Mouse (Mus musculus) stomach, embryonic 15.5 days (tissue): ENCODE data around the gene Gp5. TPM values are rescaled to one million over a fixed set of nuclear protein-coding genes. Genes with fewer than 3 reads are reported as not detected.
A peak's percentile ranks its signal among the peaks of the same experiment; 100 is the strongest.

Experiments used
- ATAC-seq: fragments of 200-750 bp; cut with Nextera tagmentation; 2 replicates; pipeline ENCODE4 v1.8.0; 2017; ENCODE audit warnings: low read depth, moderate number of reproducible peaks, moderate TSS enrichment; ENCODE audit not compliant: insufficient read depth, low FRiP score
- H3K27ac ChIP-seq: fragments of 300-500 bp; sonication (generic); 2 replicates; pipeline ENCODE4 v1.5.1; 2015; ENCODE audit warnings: mild to moderate bottlenecking, inconsistent platforms
- H3K27me3 ChIP-seq: fragments of 300-500 bp; sonication (generic); replicated peaks from 2 replicates; pipeline ENCODE4 v1.6.1; 2015; ENCODE audit warnings: inconsistent platforms
- H3K36me3 ChIP-seq: fragments of 300-500 bp; sonication (generic); 2 replicates; pipeline ENCODE4 v1.6.1; 2015; ENCODE audit warnings: inconsistent platforms
- H3K4me1 ChIP-seq: fragments of 300-500 bp; sonication (generic); 2 replicates; pipeline ENCODE4 v1.6.1; 2015; ENCODE audit warnings: inconsistent platforms
- H3K4me2 ChIP-seq: fragments of 300-500 bp; sonication (generic); 2 replicates; pipeline ENCODE4 v1.6.1; 2015; ENCODE audit warnings: mild to moderate bottlenecking, inconsistent platforms
- H3K4me3 ChIP-seq: fragments of 300-500 bp; sonication (generic); replicated peaks from 2 replicates; pipeline ENCODE4 v1.5.1; 2015; ENCODE audit warnings: inconsistent platforms
- H3K9ac ChIP-seq: fragments of 300-500 bp; sonication (generic); 2 replicates; pipeline ENCODE4 v1.6.1; 2015; ENCODE audit warnings: inconsistent platforms
- H3K9me3 ChIP-seq: fragments of 300-500 bp; sonication (generic); 2 replicates; pipeline ENCODE4 v1.6.1; 2016; ENCODE audit warnings: inconsistent platforms
- WGBS: fragments of 180-500 bp; shearing (Covaris S2); methylation state at CpG from one replicate; pipeline ENCODE4 v1.1.7; 2015; 5-methylcytosine and 5-hydroxymethylcytosine counted together
- polyA plus RNA-seq: library from polyadenylated mRNA; unstranded; fragments of >200 nt; fragmentation: Nextera tagmentation; extraction: Ambion mirVana; gene quantifications from 2 replicates; pipeline ENCODE4 v1.2.1, GENCODE M21; 2015

Gene Gp5
- polyA plus RNA-seq, 1 experiment from 2014 or later, result 0.89 TPM

DNA sequence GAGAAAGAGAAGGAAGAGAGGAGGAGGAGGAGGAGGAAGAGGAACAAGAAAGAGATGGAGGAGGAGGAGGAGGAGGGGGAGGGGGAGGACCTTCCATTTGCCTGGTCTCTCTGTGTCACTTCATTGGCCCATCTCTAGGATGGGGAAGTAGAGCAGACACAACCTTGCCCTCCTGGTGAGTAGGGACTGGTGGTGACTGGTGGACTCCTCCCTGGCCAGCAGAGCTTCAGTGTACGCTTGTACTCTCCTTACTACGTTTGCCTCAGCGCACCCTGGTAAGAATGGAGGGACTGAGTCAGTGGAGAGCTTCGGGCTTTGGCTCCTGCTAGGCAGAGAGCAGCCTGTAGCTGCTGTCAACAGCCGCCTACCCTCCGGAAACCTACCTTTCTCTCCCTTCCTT is 7.9 kb downstream of the Gp5 start:
- H3K9me3 ChIP-seq, result no peaks in the 10 kb centered on the region
- H3K4me1 ChIP-seq, result no peaks in the 10 kb centered on the region
- no peak overlapping the region for H3K9ac ChIP-seq
- H3K27ac ChIP-seq, result no peak overlapping the region
- no peak for ATAC-seq
- WGBS, result 85% methylated on average over 6 of the region's 6 CpGs
- H3K27me3 ChIP-seq, result peaks cover 8% of the 10 kb centered on the region
- no peaks in the 10 kb centered on the region for H3K36me3 ChIP-seq
- H3K4me3 ChIP-seq, result no peak overlapping the region
- no peak overlapping the region for H3K4me2 ChIP-seq

DNA sequence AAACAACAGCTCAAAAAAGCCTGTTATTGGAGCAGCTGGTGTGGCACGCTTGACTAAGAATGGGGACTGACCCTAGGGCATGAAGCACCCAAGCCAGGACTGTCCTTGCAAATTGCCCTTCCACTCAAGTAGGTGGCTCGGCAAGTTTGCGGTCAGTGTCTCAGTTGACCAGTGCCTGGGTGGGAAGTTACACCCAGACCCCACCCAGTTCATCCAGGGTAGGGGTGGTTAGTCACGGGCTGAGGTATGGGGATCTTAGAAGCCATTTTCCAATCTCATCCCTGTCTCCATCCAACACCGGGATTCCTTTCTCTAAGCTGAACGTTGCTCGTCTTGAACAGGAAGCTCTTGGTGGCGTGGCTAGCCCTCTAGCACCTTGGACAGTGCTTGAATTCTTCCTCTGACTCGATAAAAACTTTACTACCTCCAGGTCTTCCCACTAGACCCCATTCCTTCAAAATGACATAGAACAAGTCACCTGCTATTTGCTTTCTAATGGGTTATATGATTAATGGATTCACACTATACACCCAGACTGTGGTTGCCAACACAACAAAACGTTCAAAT is 10.8 kb downstream of the Gp5 start:
- Histone ChIP-seq H3K27ac (no peak overlapping the region), H3K9me3 (no peaks in the 10 kb centered on the region), H3K4me2 (no peak overlapping the region), H3K4me3 (no peak overlapping the region), H3K9ac (no peak overlapping the region), H3K27me3 (no peaks in the 10 kb centered on the region), H3K36me3 (no peaks in the 10 kb centered on the region), H3K4me1 (no peaks in the 10 kb centered on the region)
- no peak for ATAC-seq
- WGBS, result 64% methylated on average over 10 of the region's 10 CpGs

DNA sequence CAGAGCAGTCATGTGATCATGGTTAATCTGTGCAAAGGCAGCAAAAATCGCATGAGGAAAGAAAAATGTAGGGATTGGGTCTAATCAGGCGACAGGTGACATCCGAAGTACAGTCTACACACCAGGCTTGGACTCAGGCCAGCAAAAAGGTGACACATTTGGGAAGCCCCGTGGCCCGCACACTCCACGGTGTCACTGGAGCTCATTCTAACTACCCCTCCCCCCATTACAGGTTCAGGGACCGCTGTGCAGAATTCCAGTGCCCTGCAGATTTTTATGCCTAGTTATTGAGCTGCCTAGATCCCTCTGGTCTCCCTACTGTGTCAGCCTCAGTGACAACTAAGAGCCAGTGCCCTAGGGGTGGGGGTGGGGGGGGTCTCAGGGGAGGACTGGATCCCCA is 13.1 kb downstream of the Gp5 start:
- no peak for ATAC-seq
- no peaks in the 10 kb centered on the region for H3K36me3 ChIP-seq
- no peaks in the 10 kb centered on the region for H3K9me3 ChIP-seq
- 81% methylated on average over 7 of the region's 7 CpGs for WGBS
- no peak overlapping the region for H3K9ac ChIP-seq
- H3K4me3 ChIP-seq, result no peak overlapping the region
- no peaks in the 10 kb centered on the region for H3K27me3 ChIP-seq
- H3K27ac ChIP-seq, result no peak overlapping the region
- H3K4me2 ChIP-seq, result no peak overlapping the region
- H3K4me1 ChIP-seq, result no peaks in the 10 kb centered on the region

DNA sequence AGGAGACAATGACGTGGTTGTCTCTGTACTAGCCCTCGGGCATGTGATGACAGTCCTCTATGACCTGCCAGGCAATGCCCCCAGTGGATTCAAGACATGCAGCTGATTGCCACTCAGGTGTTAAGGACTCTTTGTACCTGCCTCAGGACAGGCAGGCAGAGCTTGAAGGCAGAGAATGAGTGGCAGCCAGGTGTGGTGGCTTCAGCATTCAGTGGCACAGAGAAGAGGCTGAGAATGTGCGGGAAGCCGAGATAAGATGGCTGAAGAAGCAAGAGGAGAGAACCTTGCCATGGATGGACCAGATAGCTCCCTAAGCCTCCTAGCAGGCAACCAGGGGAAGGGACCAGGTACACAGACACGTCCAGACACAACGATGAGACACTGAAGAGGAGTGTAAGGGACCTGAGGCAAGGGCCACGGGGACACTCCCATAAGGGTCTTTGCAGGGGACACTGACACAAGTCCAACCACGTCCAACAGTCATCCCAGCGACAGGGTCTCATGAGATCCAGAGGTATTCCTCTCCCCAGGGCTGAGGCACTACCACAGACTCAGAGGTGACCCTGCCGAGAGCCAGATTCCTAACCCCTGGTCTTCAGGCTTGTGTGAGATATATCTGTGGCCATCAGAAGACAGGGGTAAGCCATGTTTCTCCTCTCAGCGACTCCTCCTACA is 13.8 kb downstream of the Gp5 start:
- H3K36me3 ChIP-seq, result no peaks in the 10 kb centered on the region
- WGBS, result 84% methylated on average over 11 of the region's 11 CpGs
- H3K27ac ChIP-seq, result no peak overlapping the region
- H3K27me3 ChIP-seq, result no peaks in the 10 kb centered on the region
- no peak overlapping the region for H3K4me2 ChIP-seq
- no peaks in the 10 kb centered on the region for H3K9me3 ChIP-seq
- no peak overlapping the region for H3K4me3 ChIP-seq
- H3K4me1 ChIP-seq, result no peaks in the 10 kb centered on the region
- no peak for ATAC-seq
- no peak overlapping the region for H3K9ac ChIP-seq

DNA sequence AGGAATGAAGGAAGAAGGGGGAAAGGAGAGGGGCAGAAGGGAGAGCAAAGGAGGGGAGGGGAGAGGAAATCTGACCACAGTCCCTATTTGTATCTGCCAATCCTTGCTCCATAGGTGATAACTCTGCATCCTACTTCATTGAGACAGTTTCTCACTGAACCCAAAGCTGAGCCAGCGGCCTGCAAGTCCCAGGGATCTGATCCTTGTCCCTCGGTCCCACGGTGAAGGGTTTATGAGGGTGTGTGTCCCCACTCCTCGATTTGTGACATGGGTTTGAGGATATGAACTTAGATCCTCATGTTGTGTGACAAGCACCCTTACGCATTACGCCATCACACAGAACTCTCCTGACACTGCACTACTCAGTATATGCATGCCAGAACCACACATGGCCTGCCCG is 15.5 kb downstream of the Gp5 start:
- Histone ChIP-seq H3K27me3 (no peaks in the 10 kb centered on the region), H3K9ac (no peak overlapping the region), H3K27ac (no peak overlapping the region), H3K9me3 (no peaks in the 10 kb centered on the region), H3K4me2 (no peak overlapping the region), H3K4me3 (no peak overlapping the region), H3K36me3 (no peaks in the 10 kb centered on the region), H3K4me1 (no peaks in the 10 kb centered on the region)
- ATAC-seq, result no peak
- WGBS, result 89% methylated on average over 7 of the region's 7 CpGs

DNA sequence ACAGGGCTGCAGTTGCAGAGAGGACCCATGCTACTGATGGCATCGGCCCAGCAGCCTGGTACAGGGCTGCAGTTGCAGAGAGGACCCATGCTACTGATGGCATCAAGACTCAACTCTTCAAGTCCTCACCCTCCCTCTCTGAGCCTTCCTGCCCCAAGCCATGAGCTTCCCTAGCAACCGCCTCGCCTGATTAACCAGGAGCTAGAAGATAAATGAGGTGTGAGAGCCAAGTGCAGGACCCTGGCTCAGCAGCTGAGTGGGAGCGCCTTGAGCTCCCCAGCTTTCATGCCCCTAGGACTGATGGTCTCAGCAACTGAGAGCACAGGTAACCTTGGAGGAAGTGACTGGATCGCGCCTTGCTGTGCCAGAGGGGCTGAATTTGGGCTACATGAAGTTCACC is 20.1 kb downstream of the Gp5 start:
- H3K27ac ChIP-seq, result no peak overlapping the region
- no peaks in the 10 kb centered on the region for H3K9me3 ChIP-seq
- no peaks in the 10 kb centered on the region for H3K4me1 ChIP-seq
- no peaks in the 10 kb centered on the region for H3K27me3 ChIP-seq
- no peak overlapping the region for H3K9ac ChIP-seq
- ATAC-seq, result no peak
- no peaks in the 10 kb centered on the region for H3K36me3 ChIP-seq
- no peak overlapping the region for H3K4me3 ChIP-seq
- 64% methylated on average over 6 of the region's 6 CpGs for WGBS
- H3K4me2 ChIP-seq, result no peak overlapping the region

DNA sequence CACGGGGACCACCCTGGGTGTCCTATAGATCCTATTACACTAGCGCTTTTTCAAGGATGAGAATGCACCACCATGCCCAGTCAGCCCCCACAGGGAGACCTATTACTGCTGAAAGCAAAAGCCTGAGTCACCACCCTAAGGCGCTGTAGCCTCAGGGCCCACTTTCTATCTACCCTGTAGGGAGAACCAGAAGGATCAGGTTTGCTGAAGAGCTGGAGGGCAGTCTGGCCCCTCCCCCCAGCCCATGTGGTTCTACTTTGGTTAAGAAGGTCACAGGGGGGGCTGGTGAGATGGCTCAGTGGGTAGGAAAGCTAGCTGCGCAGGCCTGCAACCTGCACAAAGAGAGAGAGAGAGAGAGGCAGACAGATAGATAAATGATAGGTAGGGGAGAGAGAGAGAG is 24.9 kb downstream of the Gp5 start:
- no peak overlapping the region for H3K4me2 ChIP-seq
- no peak for ATAC-seq
- no peak overlapping the region for H3K27ac ChIP-seq
- WGBS, result 75% methylated on average over 4 of the region's 4 CpGs
- H3K4me3 ChIP-seq, result no peak overlapping the region
- H3K9ac ChIP-seq, result no peak overlapping the region
- H3K27me3 ChIP-seq, result peaks cover 14% of the 10 kb centered on the region
- no peaks in the 10 kb centered on the region for H3K9me3 ChIP-seq
- H3K36me3 ChIP-seq, result no peaks in the 10 kb centered on the region
- peaks cover 17% of the 10 kb centered on the region for H3K4me1 ChIP-seq

DNA sequence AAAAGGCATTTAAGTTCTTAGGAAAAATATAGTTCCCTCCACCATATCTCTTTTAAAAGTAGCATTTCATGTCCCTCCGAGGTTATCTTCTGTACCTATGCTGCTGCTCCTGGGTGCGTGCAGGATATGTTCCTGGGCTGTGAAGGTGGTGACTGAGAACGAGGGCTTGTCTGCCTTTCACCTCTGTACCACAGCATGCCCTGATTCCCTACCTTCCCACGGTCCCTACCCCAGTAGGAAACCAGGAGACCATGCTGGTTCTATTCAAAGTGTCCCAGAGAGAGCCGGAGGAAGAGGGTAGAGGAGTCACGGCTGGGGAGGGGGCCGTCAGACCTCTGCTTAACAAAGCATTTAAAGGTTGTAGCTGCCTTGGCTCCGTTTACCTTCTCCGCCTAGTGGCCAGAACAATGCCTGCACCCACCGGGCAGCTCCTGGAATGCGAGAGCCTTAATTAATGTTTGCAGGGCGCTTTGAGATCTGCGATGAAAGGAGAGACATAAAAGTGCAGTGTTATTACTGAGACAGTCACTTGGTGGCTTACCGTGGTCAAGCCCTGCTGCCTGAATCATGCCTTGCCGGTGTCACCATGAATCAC is 26.7 kb downstream of the Gp5 start:
- Histone ChIP-seq H3K9me3 (no peaks in the 10 kb centered on the region), H3K27me3 (peaks cover 14% of the 10 kb centered on the region), H3K9ac (no peak overlapping the region), H3K4me1 (peaks cover 21% of the 10 kb centered on the region), H3K27ac (no peak overlapping the region), H3K4me2 (peak overlapping the region; percentile 46), H3K36me3 (no peaks in the 10 kb centered on the region), H3K4me3 (peak overlapping the region; percentile 18; the same call in 1 of the 2 replicates)
- WGBS, result 2% methylated on average over 15 of the region's 15 CpGs
- ATAC-seq, result 0 out of 2 replicates have a peak, but pooled peaks have one; percentile 40

DNA sequence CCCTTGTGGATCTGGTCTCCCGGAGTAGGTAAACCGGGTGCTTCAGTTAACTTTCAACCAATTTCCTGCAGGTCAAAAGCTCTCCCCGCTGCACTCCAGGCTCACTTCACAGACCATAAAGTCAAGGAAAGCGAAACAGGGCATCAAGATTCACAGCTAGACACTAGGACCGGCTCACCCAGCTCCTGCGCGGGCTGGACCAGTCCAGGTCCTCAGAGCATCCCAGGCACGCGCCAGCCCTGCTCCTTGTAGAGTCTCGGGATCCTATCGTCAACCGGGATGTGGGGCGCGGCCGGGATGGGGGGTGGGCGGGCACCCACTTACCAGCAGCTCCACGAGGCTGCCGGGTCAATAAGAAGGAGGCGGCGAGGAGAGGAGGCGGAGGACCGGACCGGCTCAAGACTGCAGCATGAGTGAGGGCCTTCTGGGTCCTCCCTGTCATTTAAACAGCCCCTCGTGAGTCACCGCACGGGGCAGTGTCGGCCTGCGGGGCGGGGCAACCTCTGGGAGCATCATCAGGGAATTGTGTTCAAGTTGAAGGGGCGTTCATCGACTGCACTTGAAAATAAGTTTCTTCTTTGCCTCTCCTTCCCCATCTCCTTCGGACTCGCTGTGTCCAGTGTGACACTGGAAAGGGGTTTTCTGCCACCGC is 27.6 kb downstream of the Gp5 start, which contains the start of gene Lrrc15:
TSS of gene Lrrc15 (minus strand) at position 413 of the 652 bp plus-strand sequence.
- peak within 1 kb of the TSS; percentile 58 for H3K4me2 ChIP-seq
- 9% methylated on average over 34 of the region's 34 CpGs for WGBS
- peak within 1 kb of the TSS; percentile 28 for H3K4me3 ChIP-seq
- no peak within 1 kb of the TSS for H3K9ac ChIP-seq
- ATAC-seq, result no peak
- H3K27ac ChIP-seq, result no peak within 1 kb of the TSS
- no peaks in the 10 kb centered on the region for H3K36me3 ChIP-seq
- H3K27me3 ChIP-seq, result peaks cover 14% of the 10 kb centered on the region
- H3K9me3 ChIP-seq, result no peaks in the 10 kb centered on the region
- peaks cover 25% of the 10 kb centered on the region for H3K4me1 ChIP-seq

DNA sequence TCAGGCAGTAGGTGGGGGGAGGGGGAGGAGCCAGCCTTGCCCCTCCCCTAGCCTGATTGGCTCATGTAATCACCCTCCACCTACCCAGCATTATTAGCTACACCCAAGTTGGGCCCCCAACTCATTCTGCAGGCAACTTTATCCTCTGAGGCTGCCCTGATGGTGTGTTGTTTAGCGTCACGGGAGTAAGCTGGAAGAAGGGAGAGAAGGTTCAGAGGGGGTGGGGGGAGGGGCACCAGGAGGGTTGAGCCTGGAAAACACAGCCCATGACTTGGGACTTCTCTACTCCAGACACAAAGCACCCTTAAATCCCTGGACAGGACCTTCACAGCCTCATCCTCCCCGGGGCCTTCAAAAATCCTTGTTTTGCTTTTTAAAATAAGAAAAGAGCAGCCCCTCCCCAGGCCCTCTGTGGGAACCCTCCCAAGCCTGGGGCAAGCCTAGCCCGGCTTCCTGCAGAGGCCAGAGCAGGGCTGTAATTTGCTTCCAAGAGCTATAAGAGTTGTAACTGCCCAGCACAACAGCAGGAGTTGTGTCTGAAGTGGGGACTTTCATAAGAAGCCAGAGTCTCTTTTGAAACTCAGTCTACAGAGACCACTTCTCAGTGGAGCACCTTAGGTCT is 29.8 kb downstream of the Gp5 start:
- H3K36me3 ChIP-seq, result no peaks in the 10 kb centered on the region
- H3K4me3 ChIP-seq, result no peak overlapping the region
- H3K9me3 ChIP-seq, result no peaks in the 10 kb centered on the region
- WGBS, result 20% methylated on average over 4 of the region's 4 CpGs
- ATAC-seq, result no peak
- H3K4me1 ChIP-seq, result peaks cover 25% of the 10 kb centered on the region
- H3K27ac ChIP-seq, result no peak overlapping the region
- H3K27me3 ChIP-seq, result peaks cover 14% of the 10 kb centered on the region
- H3K4me2 ChIP-seq, result no peak overlapping the region
- no peak overlapping the region for H3K9ac ChIP-seq

DNA sequence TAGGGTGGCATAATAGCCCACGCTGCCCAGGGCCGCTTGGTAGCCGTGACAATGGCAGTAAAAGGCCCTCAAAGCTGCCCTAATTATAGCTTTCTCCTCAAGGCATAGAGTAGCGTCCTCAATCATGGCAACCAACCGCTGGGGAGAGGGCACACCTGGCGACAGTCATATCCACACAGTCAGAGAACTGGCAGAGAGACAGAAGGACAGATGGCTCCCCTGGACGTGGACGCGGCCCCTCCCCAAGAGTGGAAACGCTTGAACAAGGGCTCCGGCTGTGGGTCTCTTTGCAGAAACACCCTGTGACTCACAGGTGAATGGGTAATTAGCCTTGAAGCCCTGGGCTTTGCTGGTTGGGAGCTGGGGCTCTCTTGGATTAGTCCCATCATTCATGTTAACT is 32.2 kb downstream of the Gp5 start:
- Histone ChIP-seq H3K4me2 (no peak overlapping the region), H3K9ac (no peak overlapping the region), H3K27ac (no peak overlapping the region), H3K27me3 (peaks cover 9% of the 10 kb centered on the region), H3K4me3 (no peak overlapping the region), H3K4me1 (peaks cover 18% of the 10 kb centered on the region), H3K36me3 (no peaks in the 10 kb centered on the region), H3K9me3 (no peaks in the 10 kb centered on the region)
- 80% methylated on average over 11 of the region's 11 CpGs for WGBS
- no peak for ATAC-seq
